Mouse (Mus musculus) spleen, postnatal 14 days (tissue): ENCODE measurements around the gene Orai3.
"Not testable (repeated sequence)": the region's sequence is repeated elsewhere in the genome, so short reads cannot be mapped to it uniquely, and the experiment has no call there.

Source experiments
- DNase-seq, 2 experiments: peaks; one replicate each; pipeline ENCODE4 v3.0.0; 2021 to 2022; ENCODE audit warnings: low spot score in 2 of 2

Gene Orai3

GRCm38 (mm10) chr7:127769651-127770038 lies at the start of gene Orai3:
TSS of gene Orai3 (plus strand) at chr7:127769815.
- DNase-seq, result peak; percentile 73 to 80

DNA sequence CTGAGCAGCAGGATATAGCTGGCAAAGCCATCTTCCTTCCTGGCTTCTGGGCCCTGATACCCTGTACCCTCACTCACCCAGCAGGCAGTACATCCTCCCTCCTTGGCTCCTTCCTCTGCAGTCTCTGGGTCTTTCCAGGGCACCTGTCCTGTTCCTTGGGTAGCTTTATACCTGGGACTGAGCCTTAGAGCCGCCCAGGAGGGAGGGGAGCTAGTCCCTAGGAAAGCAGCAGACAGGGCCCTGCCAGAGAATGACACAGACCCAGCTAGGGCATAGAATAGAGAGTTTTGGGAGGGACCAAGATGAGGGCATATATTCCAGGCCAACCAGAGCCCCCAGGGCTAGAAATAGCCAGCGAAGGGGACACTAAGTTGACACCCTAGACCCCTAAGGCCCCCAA lies 44.1 kb upstream of the Orai3 start:
- DNase-seq, result no peak

- no peak for DNase-seq
Observed at GRCm38 (mm10) chr7:127725924-127726323, 43.7 kb upstream of the Orai3 start.

DNA sequence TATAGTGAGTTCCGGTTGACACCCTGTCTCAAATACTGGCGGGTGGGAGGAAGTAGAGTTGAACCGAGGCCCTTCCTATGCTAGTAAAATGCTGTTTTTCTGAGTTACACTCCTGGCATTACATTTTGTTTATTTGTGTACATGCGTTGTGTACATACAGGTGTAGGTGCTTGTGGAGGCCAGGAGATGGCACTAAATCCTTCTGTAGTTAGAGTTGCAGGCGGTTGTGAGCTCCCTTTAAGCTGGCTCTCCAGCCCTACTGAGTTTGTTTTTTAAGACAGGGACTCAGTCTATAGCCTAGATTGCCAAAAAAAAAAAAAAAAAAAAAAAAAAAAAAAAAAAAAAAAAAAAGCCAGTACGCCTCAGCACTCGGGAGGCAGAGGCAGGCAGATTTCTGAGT lies 41.7 kb upstream of the Orai3 start:
- DNase-seq, result no peak

DNA sequence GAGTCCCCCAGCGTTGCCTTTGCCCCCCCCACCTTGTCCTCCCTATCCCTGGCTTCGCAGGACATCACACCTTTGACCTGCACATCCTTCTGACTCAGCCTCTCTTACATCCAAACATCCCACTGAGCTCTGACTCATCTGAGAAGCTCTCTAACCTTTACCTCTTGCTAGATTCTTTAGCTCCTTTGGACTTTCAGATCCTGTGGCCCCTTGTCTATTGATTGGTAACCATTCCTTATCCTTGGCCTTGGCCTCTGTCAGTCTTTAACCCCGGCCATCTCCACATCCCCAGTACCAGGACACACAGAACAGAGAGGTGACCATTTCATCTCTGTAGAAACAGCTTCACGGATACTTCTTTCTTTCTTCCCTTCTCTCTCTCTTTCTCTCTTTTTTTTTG lies 39.4 kb upstream of the Orai3 start:
- DNase-seq, result no peak

- not testable (repeated sequence) for DNase-seq
Observed at GRCm38 (mm10) chr7:127732066-127732465, 37.5 kb upstream of the Orai3 start, which contains the start of gene Ctf2. TSS of gene Ctf2 (minus strand) at chr7:127732166.

GRCm38 (mm10) chr7:127744366-127745045 lies 25.1 kb upstream of the Orai3 start, which contains the start of gene Fbxl19:
TSS of gene Fbxl19 (plus strand) at chr7:127744543.
- peak; percentile 43 to 60 for DNase-seq

DNA sequence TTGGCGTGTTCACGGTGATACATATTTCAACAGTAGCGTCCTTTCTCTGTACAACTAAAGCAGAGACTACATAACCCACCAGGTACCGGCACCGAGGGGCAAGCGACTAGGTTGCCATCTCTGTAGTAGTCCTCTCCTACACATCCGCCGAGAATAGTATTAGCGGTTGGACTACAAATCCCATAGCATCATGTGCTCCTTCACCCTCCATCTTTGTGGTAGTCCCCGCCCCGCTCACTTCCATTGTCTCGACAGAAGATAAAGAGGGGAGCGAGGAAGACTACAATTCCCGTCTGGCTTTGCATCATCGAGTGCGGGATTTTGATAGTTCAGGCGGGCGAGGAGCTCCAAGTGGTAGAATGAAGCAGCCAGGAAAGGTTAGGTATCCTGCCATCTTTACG lies 24.4 kb upstream of the Orai3 start:
- DNase-seq, result peak; percentile 56 to 73

DNA sequence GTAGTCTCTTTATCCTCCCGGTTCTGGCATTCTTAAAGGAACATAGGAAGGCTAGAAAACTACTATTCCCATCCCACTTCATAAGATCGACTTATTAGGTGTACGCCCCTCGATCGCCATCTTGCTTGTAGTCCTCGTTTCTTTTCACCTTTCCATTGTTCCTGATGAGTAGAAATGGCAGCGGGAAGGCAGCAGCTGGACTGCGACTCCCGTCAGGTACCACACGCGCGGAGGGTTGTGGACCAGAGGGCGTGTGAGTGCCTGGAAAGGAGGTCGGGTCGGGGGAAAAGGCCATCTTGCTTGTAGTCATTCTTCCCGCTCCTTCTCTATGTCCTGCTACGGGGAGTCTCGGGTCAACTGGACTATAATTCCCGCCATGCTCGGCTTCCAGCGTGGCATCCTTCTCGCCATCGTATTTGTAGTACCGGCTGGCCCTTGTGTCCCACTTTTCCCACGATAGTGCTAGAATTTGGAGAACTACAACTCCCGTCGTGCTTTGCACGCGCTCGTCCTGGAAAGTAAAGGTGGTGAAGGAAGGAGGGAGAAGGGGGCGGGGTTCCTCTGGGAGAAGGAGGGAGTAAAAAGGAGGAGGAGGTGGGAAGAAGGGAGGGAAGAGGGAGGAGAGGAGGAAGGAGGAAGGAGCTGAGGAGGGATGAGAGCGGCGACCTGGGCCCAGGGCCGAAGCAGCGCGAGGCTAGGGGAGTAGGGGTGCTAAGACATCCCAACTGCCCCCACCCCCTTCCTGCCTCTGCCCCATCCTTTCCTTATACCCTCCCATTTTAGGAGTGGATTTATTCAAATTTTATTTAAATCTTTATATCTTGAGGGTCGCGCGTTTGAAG lies 23.7 kb upstream of the Orai3 start:
- peak; percentile 36 to 58 for DNase-seq

DNA sequence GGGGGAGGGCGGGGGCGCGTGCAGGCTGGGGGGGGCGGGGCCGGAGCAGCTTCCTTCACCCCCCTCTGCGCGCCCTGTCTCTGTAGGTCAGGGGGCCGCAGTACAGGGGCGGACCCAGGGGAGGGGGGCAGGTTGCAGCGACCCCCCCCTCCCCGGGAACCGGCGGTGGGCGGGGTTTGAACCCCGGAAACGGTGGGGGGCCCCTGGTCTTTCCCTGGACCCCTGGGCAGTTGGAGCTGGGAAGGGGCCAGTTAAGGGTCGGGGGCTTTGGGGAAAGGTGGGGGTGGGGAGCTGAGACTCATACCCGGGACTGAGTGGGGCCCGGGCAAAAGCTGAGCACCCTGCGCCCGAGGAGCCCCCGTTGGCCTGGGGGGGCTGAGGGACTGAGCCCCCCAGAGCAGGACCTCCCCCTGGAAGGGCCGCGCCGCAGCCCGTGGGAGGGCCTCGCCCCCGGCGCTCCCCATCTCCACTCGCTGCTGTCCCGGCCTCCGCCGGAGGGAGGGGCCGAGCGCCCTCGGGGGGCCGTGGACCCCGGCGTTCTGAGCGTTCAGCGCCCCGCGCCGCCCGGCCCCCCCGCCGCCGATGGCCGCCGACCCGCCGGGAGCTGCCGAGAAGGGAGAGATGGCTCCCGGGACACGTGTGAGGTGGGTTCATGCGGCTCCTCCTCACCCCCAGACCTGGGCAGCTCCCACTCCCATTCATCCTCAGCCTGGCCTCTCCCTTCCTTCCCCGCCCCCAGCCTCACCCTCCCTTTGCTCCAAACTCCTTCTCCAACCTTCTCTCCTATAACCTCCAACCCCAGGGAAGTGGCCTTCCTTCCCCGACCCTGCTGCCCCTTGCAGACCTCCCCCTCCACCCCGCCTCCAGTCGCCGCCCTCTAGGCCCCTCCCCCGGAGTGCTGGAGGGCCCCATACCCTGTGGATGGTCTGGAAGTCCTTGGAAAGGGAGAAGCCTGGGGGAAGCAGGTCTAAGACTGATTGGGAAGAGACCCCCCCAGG lies 22.8 kb upstream of the Orai3 start:
- no peak for DNase-seq

- DNase-seq, result no peak
Observed at GRCm38 (mm10) chr7:127747559-127748234, 21.9 kb upstream of the Orai3 start.

- no peak for DNase-seq
Observed at GRCm38 (mm10) chr7:127748235-127748560, 21.4 kb upstream of the Orai3 start.

DNA sequence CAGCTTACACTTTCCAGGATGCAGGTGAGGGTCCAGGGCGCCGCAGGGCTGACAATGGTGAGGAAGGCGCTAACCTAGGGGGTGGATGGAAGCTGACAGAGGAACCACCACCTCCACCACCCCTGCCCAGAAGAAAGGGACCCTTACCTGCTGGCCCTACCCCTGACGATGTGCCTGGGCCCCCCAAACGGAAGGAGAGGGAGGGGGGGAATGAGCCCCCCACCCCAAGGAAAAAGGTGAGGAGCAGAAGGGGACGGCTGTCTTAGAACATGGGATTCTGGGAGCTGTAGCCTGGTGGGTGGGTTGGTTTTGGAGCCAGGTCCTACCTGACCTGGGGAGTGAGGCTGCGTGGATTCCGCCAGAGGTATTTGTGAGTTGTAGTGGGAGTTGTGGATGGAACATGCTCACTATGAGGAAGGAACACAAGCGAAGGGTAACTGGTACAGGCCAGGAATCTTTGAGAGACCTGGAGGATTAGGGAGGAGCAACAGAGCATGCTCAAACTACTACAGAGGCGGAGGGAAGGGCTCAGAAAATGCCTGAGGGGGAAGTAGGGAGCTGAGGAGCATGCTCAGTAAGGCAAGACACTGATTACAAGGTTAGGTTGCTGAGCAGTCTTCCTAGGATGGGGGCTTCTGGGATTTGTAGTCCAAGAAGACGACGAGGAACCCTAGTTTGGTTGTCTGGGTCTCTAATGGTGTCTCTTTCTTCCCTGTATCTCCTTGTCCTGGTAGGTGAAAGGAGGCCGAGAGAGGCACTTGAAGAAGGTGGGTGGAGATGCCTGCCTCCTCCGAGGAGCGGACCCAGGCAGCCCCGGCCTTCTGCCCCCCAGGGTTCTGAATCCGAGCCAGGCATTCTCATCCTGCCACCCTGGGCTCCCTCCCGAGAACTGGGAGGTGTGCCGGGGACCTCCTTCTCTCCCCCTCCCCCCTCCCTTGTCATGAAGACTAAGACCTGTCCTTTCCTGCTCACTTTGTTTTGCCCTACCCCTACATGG lies 19.2 kb upstream of the Orai3 start:
- DNase-seq, result no peak

- DNase-seq, result no peak
Observed at GRCm38 (mm10) chr7:127751619-127752018, 18.0 kb upstream of the Orai3 start.

DNA sequence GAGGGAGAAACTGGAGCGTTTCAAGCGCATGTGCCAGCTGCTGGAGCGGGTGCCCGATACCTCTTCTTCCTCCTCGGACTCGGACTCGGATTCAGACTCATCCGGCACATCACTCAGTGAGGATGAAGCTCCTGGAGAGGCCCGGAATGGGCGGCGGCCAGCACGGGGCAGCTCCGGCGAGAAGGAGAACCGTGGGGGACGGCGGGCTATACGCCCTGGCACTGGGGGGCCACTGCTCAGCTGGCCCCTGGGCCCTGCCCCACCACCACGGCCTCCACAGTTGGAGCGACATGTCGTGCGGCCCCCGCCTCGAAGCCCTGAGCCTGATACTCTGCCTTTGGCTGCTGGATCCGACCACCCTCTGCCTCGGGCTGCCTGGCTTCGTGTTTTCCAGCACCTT lies 17.5 kb upstream of the Orai3 start:
- no peak for DNase-seq

DNA sequence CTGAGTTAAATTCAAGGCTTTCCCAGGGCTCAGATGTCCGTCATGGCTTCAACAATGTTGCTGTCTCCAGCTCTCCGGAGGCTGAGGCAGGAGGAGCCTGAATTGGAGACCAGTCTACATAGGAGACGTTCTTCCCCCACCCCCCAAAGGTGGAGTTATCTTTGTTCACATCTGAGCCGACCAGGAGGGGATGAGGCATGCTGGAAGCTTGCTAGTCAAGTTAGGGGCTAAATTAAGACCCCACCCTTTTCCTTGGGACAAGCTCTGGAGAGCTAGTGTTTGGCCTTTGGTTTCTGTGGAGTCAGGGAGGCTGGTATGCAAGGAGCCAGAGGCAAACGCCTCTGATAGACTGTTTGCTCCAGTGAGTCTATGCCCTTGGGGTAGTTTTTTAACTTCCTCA lies 16.5 kb upstream of the Orai3 start:
- no peak for DNase-seq

DNA sequence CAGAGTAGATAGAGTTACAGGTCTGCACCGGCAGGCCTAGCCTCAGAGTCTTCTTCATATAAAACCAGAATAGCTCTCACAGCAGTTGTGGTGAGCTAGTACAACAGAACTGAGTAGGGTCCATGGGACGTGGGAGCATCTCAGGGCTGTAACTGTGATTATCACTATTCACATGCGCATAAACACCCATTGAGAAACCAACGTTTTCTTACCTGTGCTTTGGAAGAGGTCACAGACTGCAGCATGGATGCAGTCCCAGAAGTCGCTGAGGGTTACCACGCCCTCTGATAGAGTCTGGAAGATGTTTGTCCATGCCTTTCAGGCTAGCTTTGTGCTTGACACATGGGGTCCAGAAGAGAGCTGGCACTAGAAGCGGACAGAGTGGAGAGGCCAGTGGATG lies 15.9 kb upstream of the Orai3 start:
- DNase-seq, result no peak

- no peak for DNase-seq
Observed at GRCm38 (mm10) chr7:127759716-127760115, 9.9 kb upstream of the Orai3 start.

- DNase-seq, result no peak
Observed at GRCm38 (mm10) chr7:127760478-127760877, 9.1 kb upstream of the Orai3 start.

DNA sequence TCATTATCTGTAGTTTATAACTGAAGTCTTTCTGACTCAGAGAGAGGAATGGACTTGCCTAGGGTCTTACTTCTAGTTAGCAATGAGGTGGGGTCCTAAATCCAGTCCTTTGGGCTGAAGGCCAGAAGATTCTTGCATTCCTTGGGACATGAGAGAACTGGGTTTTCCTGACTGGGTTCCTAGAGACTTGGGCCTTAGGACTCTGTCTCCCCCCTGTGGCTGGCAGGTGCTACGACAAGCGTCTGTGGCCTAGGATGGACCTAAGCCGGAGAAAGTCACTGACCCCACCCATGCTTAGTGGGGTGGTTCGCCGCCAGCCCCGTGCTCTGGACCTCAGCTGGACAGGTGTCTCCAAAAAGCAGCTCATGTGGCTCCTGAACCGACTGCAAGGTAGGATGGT lies 8.6 kb upstream of the Orai3 start:
- DNase-seq, result peak; percentile 48 to 65
